19 mouse cellular contexts compared by ENCODE assay signal in genomic region chr4:63684412-63685252, GRCm38 (mm10). TPM values are rescaled to one million over a fixed set of nuclear protein-coding genes. Genes with fewer than 3 reads are reported as not detected.
"Had no signal": no experiment of that assay in that cellular context is flagged by ENCODE, and none has a peak within 500 bp of the region (broad histone marks: within the 10 kb centered on the region; RNA-seq: fewer than 3 reads in every experiment).

No protein-coding gene starts in this region.

- DNase-seq: kidney, adult 18-20 months; kidney, postnatal 36 days; retina, postnatal 1 day; thymus, postnatal 36 days had no signal

- H3K9me3 ChIP-seq: kidney, embryonic 15.5 days; limb, embryonic 13.5 days; midbrain, embryonic 10.5 days; midbrain, embryonic 15.5 days; neural tube, embryonic 13.5 days had no signal

- H3K4me2 ChIP-seq: kidney, embryonic 15.5 days; limb, embryonic 13.5 days; midbrain, embryonic 15.5 days; neural tube, embryonic 13.5 days had no signal

- H3K9ac ChIP-seq: kidney, embryonic 15.5 days; limb, embryonic 13.5 days; liver, embryonic 14.5 days; midbrain, embryonic 15.5 days; neural tube, embryonic 13.5 days had no signal

- ATAC-seq: midbrain, embryonic 15.5 days had no signal

- H3K4me3 ChIP-seq: kidney, embryonic 15.5 days; limb, embryonic 13.5 days; midbrain, embryonic 10.5 days; midbrain, embryonic 15.5 days; neural tube, embryonic 13.5 days had no signal

- H3K4me1 ChIP-seq: limb, embryonic 13.5 days; midbrain, embryonic 10.5 days; midbrain, embryonic 15.5 days; neural tube, embryonic 13.5 days had no signal

- H3K27ac ChIP-seq: kidney, embryonic 15.5 days; limb, embryonic 13.5 days; liver, embryonic 14.5 days; midbrain, embryonic 10.5 days; midbrain, embryonic 15.5 days; neural tube, embryonic 13.5 days had no signal

- H3K36me3 ChIP-seq: kidney, embryonic 15.5 days; limb, embryonic 13.5 days; midbrain, embryonic 10.5 days; midbrain, embryonic 15.5 days; neural tube, embryonic 13.5 days had no signal

- H3K27me3 ChIP-seq: kidney, embryonic 15.5 days; limb, embryonic 13.5 days; midbrain, embryonic 15.5 days; neural tube, embryonic 13.5 days had no signal

RNA-seq across cellular contexts. Expression of gene Gm11214, which starts 21.5 kb away (rescaled TPM):
- total RNA-seq: layer of hippocampus, adult 8-10 months; layer of hippocampus, postnatal 14 days; left cerebral cortex, adult 18-20 months; left cerebral cortex, postnatal 10 days; left cerebral cortex, postnatal 4 days; liver, adult 2 months; megakaryocyte, adult 5-6 weeks had no signal
- polyA plus RNA-seq: kidney, embryonic 15.5 days; limb, embryonic 13.5 days; liver, adult 2 months; liver, embryonic 14.5 days; midbrain, embryonic 10.5 days; midbrain, embryonic 15.5 days; neural tube, embryonic 13.5 days; stomach, embryonic 16.5 days; thymus, postnatal 0 days had no signal
